Mouse (Mus musculus) right cerebral cortex, postnatal 25 days (tissue): ENCODE data around the gene Dctn1.

Experiments
- DNase-seq: peaks from one replicate; pipeline ENCODE4 v3.0.0; 2022

Gene Dctn1

GRCm38 (mm10) chr6:83165607-83166242 lies at the start of gene Dctn1:
Gene Dctn1 (plus strand): TSS chr6:83165920.
- peak; percentile 92 for DNase-seq

- no peak for DNase-seq
Measured at GRCm38 (mm10) chr6:83116373-83117164, 49.2 kb upstream of the Dctn1 start.

GRCm38 (mm10) chr6:83117165-83117438 lies 48.6 kb upstream of the Dctn1 start:
- DNase-seq = no peak

DNA sequence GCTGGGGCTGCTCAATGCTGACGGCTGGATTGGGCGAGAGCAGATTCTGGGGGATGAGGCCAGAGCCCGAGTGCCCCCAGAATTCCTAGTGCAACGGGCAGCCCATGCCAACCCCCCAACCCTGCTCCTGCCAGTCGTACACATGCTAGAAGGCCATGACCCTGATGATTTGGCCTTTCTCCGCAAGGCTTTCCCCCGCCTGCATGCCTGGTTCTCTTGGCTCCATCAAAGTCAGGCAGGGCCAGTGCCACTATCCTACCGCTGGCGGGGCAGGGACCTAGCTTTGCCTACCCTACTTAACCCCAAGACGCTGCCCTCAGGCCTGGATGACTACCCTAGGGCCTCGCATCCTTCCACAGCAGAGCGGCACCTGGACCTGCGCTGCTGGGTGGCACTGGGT lies 48.1 kb upstream of the Dctn1 start:
- no peak for DNase-seq

DNA sequence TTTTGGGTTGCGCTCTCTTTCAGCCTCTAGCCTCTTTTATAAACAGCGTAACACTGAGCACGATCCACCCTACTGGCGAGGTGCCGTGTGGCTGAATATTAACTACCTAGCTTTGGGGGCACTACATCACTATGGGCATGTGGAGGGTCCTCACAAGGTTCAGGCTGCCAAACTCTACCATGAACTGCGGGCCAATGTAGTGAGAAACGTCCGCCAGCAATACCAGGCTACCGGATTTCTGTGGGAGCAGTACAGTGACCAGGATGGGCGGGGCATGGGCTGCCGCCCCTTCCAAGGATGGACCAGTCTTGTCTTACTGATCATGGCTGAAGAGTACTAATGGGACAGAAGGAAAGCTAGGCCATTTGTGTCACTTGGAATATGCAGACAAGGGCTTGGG lies 47.4 kb upstream of the Dctn1 start:
- no peak for DNase-seq

DNA sequence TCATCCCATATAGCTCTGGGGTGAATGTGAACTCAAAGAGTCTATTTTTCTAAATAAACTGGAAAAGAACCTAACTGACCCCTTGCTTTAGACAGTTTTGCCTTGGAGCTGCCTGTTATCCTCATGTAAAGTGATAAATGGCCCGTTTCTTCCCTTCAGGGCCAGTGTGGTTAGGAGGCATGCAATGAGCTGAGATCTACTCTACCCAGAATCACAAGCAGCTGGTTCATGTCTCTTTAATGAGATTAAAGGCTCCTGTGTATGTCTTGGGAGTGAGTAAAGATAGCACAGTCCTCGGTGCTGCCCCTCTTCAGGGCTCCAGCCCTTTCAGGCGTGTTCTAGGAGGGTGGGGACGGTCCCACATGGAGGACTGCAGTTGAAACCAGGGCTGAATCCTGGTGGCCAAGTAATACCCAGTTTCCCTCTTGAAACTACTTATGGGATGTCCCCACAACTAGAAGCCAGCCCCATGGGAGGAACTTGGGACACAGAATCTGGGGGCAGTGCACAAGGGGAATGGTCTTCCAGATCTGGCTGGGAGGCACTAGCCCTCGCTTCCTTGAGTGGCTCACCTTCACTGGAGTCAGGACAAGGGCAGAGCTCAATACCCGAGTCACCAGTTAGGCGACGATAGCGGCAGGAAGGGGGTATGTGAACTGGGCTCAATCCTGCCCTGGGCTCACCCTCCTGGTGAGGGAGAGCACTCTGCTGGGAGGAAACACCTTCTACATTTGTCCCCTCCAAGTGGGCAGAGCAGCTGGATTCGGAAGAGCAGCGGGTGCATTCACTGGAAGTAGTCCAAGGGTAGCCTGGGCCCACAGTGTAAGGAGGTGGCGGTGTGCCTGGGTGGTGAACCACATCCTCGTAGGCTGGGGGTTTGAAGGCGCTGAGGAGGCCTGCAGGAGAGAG lies 46.6 kb upstream of the Dctn1 start:
- DNase-seq = no peak

DNA sequence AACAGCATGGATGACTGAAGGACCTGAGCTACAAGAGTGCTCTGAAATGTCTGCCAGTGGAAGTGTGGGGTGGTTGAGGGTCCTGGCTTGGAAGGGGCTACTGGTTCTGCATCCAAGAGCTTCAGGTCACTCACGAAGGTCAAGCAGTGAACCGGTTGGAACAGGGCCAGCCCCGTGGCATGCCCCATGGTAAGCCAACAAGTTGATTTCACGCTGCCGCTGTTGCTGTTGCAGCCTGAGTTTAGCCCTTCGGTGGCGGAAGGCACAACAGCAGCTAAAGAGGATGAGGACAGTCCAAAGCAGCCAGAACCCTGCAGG lies 46.0 kb upstream of the Dctn1 start:
- no peak for DNase-seq

- peak; percentile 95 for DNase-seq
Measured at GRCm38 (mm10) chr6:83120930-83121862, 44.5 kb upstream of the Dctn1 start, which contains the start of gene Wbp1. Gene Wbp1 (minus strand): TSS chr6:83121559.

DNA sequence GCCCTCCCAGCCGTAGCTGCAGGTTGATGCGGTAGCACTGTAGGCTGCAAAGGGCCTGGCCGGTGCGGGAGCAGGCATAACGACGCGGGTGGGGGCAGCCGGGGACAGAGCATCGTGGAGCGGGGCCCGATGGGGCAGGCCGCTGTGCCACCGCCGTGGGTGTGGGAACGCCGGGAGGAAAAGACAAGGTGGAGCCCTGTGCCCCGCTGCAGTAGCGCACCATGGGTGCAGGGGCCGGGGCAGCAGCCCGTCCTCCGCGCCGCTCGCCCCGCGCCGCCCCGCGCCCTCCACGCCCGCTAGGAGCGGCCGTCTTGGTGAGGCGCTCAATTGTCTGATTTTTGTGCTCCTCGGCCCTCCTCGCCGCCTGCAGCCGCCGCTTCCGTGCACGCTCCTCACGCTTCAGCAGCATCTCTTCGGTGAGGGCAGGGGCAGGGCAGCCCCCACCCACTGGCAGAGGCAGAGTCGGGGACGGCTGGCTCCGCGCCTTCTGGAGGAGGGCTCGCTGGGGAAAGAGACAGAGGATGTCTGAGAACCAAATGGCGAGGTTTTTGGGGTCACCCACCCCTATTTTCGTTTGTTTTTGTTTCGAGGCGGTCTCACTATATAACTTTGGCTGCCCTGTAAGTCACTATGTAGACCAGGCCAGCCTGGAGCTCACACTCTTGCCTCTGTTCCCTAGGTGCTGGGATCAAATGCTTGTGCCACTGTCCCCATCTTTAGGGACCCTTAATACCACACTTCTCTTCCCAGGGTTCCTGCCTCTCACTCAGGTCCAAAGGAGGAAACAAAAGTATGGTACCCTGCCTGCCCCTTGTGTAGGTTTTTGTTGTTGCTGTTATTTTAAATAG lies 43.6 kb upstream of the Dctn1 start:
- DNase-seq = no peak

DNA sequence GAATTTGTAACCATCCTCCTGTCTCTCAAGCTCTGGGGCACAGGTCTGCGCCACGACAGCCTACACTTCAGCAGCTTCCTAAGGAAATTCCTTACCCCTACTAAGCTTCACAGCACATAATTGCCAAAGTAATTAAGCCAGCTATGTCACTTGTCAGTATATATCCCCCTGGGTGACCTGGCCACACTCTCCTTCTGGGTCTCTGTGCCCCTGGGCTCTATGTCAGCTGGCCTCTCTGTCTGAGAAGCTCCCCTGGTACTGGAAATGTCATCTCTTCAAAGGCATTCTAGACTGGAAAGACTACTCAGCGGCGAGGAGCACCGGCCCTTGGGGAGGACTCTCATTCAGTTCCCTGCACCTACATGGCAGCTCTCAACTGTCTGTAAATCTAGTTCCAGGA lies 42.8 kb upstream of the Dctn1 start:
- no peak for DNase-seq

DNA sequence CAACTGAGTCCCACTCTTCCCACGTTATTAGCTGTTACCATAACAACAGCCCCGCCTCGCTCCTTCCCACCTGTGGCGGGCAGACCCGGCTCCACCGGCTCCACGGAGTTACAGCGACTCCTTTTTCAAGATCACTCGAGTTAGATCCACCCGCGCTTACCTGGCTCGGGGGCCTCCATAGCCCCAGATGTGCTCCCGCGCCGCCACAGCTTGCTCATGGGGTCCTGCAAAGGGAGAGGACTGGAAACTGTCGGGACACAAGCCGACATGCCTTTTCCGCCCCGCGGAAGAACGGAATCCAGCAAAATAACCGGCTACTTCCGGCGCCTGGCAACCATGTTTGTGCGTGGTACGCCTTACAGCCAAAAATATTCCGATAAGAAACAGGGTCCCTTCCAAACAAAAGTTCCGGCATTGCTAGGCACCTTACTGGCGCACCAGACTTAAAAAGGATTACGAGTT lies 40.8 kb upstream of the Dctn1 start:
- peak; percentile 89 for DNase-seq

GRCm38 (mm10) chr6:83125331-83125730 lies 40.4 kb upstream of the Dctn1 start, which contains the start of gene Ino80b:
Gene Ino80b (minus strand): TSS chr6:83125431.
- DNase-seq = no peak

DNA sequence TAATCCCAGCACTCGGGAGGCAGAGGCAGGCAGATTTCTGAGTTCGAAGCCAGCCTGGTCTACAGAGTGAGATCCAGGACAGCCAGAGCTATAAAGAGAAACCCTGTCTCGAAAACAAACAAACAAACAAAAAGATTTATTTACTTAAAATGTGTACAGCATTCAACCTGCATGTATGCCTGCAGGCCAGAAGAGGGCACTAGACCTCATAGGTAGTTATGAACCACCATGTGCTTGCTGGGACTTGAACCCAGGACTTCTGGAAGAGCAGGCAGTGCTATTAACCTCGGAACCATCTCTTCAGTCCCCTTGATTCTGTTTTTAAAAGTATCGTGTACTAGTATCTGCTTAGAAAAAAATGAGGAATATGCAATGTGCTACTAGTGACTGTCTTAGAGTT lies 38.3 kb upstream of the Dctn1 start:
- DNase-seq = no peak

DNA sequence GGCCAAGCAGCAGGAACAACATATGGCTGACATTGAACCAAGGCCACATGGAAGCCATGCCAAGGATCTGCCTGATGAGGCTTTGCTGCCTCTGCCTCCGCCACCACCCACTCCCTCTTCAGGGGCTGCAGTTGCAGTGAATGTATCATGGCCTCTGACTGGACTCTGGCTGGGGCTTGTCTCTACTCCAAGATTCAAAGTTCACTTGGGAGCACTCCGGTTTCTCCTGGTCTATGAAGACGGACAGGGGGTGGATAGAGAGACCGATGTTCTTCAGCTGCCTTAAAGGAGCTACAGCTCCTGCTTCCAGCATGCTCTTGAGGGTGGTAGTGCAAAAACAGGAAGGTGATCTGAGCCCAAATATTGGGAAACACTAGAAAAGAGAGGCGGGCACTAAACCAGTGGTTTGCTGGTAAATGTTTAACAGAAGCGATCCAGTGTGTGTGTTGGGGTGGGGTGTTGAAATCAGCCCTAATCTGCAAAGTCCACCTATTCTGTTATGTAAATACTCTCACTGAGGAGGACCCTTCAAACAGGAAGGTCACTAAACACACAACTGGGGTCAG lies 34.2 kb upstream of the Dctn1 start:
- no peak for DNase-seq

DNA sequence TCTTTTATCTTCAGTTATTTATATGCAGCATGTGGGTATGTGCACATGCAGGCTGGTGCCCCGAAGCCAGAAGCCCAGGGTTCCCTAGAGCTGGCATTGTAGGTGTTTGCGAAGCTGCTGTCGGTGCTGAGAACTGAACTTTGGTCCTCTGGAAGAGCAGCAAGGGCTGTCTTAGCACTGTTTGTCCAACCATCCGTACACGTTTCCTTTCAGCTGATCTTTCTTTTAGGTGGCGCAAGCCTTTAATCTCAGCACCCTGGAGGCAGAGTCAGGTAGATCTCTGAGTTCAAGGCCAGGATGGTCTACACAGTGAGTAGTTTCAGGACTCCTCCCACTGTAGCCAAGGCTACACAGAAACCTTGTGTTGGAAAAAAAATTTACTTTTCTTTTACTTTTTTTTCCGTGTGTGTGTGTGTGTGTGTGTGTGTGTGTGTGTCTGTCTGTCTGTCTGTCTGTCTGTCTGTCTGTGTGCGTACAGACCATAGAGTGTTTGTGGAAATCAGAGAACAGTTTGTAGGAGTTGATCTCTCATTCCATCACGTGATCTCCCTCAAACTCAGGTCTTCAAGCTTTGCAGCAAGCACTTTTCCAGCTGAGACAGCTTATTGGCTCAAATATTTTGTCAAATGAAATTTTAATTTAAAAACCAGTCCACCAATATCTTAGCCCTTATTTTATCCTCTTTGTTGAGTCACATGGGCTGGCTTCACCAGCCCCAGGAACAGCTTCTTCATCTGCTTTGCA lies 33.4 kb upstream of the Dctn1 start:
- no peak for DNase-seq

DNA sequence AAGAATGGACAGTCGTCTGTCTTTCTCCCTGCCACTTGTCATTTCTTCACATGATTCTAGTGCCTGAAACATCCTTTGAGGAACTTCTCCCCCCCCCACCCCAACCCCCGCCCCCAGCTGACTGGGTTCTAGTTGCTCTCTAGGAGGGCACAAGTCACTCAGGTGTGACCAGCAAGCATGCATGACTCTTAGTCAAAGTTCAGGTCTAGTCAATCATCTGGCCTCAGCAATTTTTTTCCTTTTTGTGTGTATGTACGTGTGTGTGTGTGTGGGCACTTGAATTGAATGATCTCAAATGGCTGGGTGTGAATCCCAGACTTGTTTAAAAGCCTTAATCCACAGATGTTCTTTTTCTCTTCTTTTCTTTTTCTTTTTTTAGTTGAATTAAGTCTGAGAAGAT lies 31.5 kb upstream of the Dctn1 start:
- DNase-seq = no peak

- no peak for DNase-seq
Measured at GRCm38 (mm10) chr6:83134951-83135513, 30.7 kb upstream of the Dctn1 start, which contains the start of gene Rtkn. Gene Rtkn (plus strand): TSS chr6:83135463.

DNA sequence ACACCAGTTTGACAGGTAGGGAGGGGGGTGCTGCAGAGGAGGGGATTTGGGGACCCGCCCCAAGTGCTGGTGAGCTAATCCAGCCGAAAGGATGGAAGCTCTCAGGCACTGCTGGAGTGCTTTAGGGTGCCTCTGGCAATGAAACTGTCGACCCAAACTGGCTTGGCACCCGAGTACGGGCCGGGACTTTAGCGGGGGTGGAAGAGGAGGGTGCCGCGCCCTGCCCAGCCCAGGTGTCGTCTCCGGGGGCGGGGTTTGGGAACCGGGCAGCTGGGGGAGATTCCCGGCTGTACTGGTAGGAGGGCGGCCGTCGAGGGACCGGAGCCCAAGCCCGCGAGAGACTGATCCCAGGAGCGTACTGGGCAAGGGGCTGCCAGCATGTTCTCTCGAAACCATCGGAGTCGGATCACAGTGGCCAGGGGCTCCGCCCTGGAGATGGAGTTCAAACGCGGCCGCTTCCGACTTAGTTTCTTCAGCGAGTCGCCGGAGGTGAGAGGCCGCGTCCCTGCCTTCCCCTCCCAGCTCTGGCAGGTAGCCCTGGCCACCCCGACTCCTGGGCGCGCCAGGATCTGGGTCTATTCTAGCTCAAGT lies 30.1 kb upstream of the Dctn1 start:
- DNase-seq = no peak

DNA sequence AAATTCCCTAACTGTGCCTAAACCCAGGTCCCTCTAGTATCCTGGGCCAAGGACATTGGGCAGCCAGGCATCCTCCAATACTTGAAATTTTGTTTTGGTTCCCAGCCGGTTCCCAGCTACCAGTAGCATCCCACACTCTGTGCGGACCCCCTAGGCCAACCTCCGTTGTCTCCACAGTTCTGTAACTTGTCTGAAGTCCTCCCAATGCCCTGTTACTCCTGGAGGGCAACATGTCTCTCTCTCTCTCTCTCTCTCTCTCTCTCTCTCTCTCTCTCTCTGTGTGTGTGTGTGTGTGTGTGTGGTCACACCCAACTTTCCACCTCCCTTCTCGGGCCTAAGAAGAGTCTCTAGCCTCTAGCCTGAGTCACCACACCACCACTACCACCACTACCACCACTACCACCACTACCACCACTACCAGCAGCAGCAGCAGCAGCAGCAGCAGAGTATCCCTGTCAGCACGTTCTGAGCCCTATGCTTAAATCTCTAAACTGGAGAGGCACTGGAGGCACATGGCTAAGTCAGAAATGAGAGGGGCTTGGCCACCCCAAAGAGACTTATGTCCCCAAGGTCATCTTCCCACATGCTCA lies 29.3 kb upstream of the Dctn1 start:
- DNase-seq = no peak
